Mouse (Mus musculus) Muller cell, postnatal 12 days (primary cell): ENCODE results near the gene Nkx2-5.

Experiments
- DNase-seq: peaks from one replicate; pipeline ENCODE4 v3.0.0-alpha.2; 2015; ENCODE audit errors: inconsistent ontology term

Nkx2-5 gene

GRCm38 (mm10) chr17:26789460-26790268 lies 55.1 kb downstream of the Nkx2-5 start:
- DNase-seq: no peak

GRCm38 (mm10) chr17:26788986-26789385 lies 55.8 kb downstream of the Nkx2-5 start:
- no peak for DNase-seq
